ENCODE assay signal across 8 mouse cellular contexts in genomic region chr9:57148144-57148878, GRCm38 (mm10). TPM values are rescaled to one million over a fixed set of nuclear protein-coding genes. Genes with fewer than 3 reads are reported as not detected.
DNase-seq lines count a peak whose midpoint lies in the region; ATAC-seq lines count a peak whose summit lies in the region.

Neil1 (minus strand) TSS chr9:57148305.

- no peaks in the 10 kb centered on the region for H3K27me3 ChIP-seq in heart, embryonic 12.5 days (replicated peaks)
- no peaks in the 10 kb centered on the region for H3K27me3 ChIP-seq in kidney, embryonic 16.5 days (ENCODE audit: insufficient read depth, low read length)

- peak; percentile 91 for DNase-seq in CD4-positive, CD25-positive, alpha-beta regulatory T cell, adult 2 months (ENCODE audit: low read depth, low spot score)
- DNase-seq in brain, embryonic 18.5 days (ENCODE audit: low read depth, low spot score) = peak; percentile 89
- DNase-seq in liver = peak; percentile 73
- DNase-seq in monocyte, adult 2 months (ENCODE audit: low read depth in 1 of 2, low spot score in 2 of 2) = peak; percentile 87 to 90
- peak; percentile 43 to 57 for DNase-seq in spleen, postnatal 14 days (ENCODE audit: low spot score in 2 of 2)

- peak; percentile 71 for ATAC-seq in erythroid progenitor cell, adult 5-6 weeks (replicated peaks; ENCODE audit: low FRiP score, poor library complexity, severe bottlenecking)
- peak; percentile 83 for ATAC-seq in heart, embryonic 12.5 days (ENCODE audit: insufficient number of reproducible peaks, low FRiP score)
- peak; percentile 95 for ATAC-seq in kidney, embryonic 16.5 days (ENCODE audit: low FRiP score, low TSS enrichment)

- peak within 1 kb of the TSS; percentile 88 for H3K27ac ChIP-seq in heart, embryonic 12.5 days (ENCODE audit: poor library complexity, severe bottlenecking)
- peak within 1 kb of the TSS; percentile 90 for H3K27ac ChIP-seq in kidney, embryonic 16.5 days (ENCODE audit: low read length)

- H3K4me1 ChIP-seq in heart, embryonic 12.5 days (replicated peaks) = peaks cover 14% of the 10 kb centered on the region
- H3K4me1 ChIP-seq in kidney, embryonic 16.5 days (ENCODE audit: insufficient read depth, low read length) = peaks cover 21% of the 10 kb centered on the region

- peaks cover 12% of the 10 kb centered on the region for H3K36me3 ChIP-seq in heart, embryonic 12.5 days
- H3K36me3 ChIP-seq in kidney, embryonic 16.5 days (ENCODE audit: insufficient read depth, low read length) = peaks cover 4% of the 10 kb centered on the region; the same call in 1 of the 2 replicates

- H3K9me3 ChIP-seq in heart, embryonic 12.5 days (replicated peaks) = no peaks in the 10 kb centered on the region
- H3K9me3 ChIP-seq in kidney, embryonic 16.5 days (ENCODE audit: low read length) = no peaks in the 10 kb centered on the region

- H3K4me2 ChIP-seq in heart, embryonic 12.5 days = peak within 1 kb of the TSS; percentile 88
- H3K4me2 ChIP-seq in kidney, embryonic 16.5 days (replicated peaks; ENCODE audit: low read depth, low read length) = peak within 1 kb of the TSS; percentile 68

- peak within 1 kb of the TSS; percentile 65 for H3K4me3 ChIP-seq in heart, embryonic 12.5 days
- peak within 1 kb of the TSS; percentile 58 for H3K4me3 ChIP-seq in kidney, embryonic 16.5 days (ENCODE audit: low read length)

- peak within 1 kb of the TSS; percentile 79 for H3K9ac ChIP-seq in heart, embryonic 12.5 days
- H3K9ac ChIP-seq in kidney, embryonic 16.5 days (replicated peaks; ENCODE audit: low read length) = peak within 1 kb of the TSS; percentile 79

- under 1% methylated on average over 27 of the region's 27 CpGs for WGBS in heart, embryonic 12.5 days
- WGBS in kidney, embryonic 16.5 days = 1% methylated on average over 27 of the region's 27 CpGs

RNA-seq across cellular contexts. Expression of gene Neil1, which starts in this region (rescaled TPM):
- 2.1 and 6.1 TPM in 2 replicates for total RNA-seq in erythroid progenitor cell, adult 5-6 weeks (2015; ENCODE audit: low replicate concordance)
- total RNA-seq in erythroid progenitor cell, adult 5-6 weeks (2017; ENCODE audit: low replicate concordance) = 4.2 TPM in 1 of 2 replicates, not detected in the other
- 4.3 and 5.2 TPM in 2 replicates for polyA plus RNA-seq in heart, embryonic 12.5 days (2016; fragmentation: Nextera tagmentation; extraction: Ambion mirVana)
- 8.8 and 9.3 TPM in 2 replicates for polyA plus RNA-seq in kidney, embryonic 16.5 days (2015; fragmentation: Nextera tagmentation; extraction: Ambion mirVana)

Comparison
In these comparisons a context has a peak if more than half of its experiments do, and no peak if none do; other contexts are left out.
1. Peak in every context shown above with its lines: DNase-seq, ATAC-seq, H3K4me3 ChIP-seq and H3K27ac ChIP-seq.